Mouse (Mus musculus): ENCODE results near the gene Kcnk18. TPM values are rescaled to one million over a fixed set of nuclear protein-coding genes. Genes with fewer than 3 reads are reported as not detected.

Kcnk18 gene
- polyA plus RNA-seq (2014; fragmentation: Illumina TruSeq; extraction: RNeasy Lipid Tissue Mini Kit (QIAGEN cat#74804); ENCODE audit: low read depth, low replicate concordance) = not detected

DNA sequence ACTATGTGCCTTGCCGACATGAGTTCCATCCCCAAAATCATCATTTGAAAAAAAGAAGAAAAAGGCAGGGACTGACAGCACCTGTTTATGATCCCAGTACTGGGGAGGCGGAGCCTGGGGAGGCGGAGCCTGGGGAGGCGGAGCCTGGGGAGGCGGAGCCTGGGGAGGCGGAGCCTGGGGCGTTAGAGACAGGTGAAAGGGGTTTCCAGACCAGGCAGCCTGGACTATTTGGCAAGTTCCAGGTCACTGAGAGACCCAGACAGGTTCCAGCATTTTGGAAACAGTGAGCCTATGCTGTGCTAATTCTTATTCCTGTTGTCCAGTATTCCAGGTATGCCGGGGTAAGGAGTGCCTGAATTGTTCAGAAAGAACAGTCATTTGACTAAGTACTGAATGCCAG lies at the start of gene Kcnk18:
Gene Kcnk18 (plus strand): TSS at position 224 of the 400 bp plus-strand sequence.

DNA sequence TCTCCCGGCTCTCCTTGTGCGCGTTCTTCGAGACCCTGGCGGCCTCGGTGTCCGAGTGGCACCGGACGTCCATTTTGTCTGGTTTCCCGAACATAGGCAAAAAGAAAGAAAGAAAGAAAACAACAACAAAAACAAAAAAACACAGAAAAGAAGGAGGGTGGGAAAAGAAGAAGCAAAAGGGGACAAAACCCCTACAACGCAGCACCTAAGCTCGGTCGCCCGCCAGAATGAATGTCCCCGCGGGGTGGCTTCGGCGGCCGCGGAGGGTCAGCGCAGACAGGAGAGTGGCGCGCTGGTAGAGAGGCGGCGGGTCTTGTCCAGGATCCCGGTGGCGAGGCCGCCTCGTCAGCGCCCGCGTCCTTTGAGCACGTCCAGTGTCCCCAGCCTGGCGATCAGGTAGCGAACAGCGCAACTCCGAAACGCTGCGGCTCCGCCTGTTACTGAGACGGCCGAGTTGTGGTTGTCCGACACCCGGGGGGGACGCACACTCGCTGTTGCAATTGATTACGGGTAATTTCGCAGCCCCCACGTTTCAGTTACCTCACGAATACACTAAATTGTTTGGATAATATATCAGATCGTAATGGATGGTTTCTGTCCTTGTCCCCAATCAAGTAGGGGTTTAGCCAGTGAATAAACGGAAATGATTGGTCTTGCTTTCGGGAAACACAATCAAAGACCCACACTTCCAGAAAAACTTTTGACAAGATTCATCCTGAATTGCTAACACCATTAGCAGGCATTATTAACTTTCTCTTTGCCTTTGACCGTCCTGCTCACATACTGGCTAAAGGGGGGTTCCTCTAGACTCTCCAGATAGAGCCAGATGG lies 48.9 kb upstream of the Kcnk18 start, which contains the start of gene Vax1:
Gene Vax1 (minus strand): TSS at position 121 of the 830 bp plus-strand sequence.

DNA sequence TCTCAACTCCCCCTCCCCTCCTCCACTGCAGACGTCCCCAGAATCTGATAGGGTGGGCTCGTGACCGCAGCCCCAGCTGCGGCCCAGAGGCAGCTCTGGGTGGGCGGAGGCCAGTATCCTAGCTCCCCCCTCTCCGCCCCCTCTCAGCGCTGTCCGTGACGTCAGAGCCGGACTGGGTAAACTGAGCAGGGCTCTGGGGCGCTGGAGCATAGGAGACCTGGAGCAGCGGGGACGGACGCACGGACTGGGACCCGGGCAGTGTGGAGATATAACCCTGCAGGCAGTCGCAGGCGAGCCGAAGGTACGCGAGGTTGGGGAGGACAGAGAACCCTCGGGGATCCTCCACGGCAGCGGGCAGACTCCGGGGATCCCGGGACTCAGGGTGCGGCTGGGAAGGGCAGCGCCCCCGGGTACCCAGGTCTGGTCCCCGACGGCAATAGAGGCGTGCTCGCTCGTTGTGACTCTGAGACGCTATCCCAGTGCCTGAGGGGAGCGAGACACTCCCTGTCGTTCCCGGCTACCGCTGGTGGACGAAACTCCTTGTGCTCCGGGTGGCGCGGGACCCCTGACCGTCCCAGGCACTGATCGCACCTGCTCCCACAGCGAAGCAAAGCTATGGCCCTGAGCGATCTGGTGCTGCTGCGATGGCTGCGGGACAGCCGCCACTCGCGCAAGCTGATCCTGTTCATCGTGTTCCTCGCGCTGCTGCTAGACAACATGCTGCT lies 41.9 kb downstream of the Kcnk18 start, which contains the start of gene Slc18a2:
Gene Slc18a2 (plus strand): TSS at position 179 of the 725 bp plus-strand sequence.

Other genes starting within 250 kb of the Kcnk18 start
- 49.0 TPM for gene Shtn1, start 143.1 kb upstream of the Kcnk18 start, polyA plus RNA-seq (2014; fragmentation: Illumina TruSeq; extraction: RNeasy Lipid Tissue Mini Kit (QIAGEN cat#74804); ENCODE audit: low read depth, low replicate concordance)
- gene Vax1, start 49.2 kb upstream of the Kcnk18 start, polyA plus RNA-seq (2014; fragmentation: Illumina TruSeq; extraction: RNeasy Lipid Tissue Mini Kit (QIAGEN cat#74804); ENCODE audit: low read depth, low replicate concordance) = not detected
- gene Slc18a2, start 41.7 kb downstream of the Kcnk18 start, polyA plus RNA-seq (2014; fragmentation: Illumina TruSeq; extraction: RNeasy Lipid Tissue Mini Kit (QIAGEN cat#74804); ENCODE audit: low read depth, low replicate concordance) = 4.6 TPM
- 2.8 TPM for gene Rps12-ps3, start 103.1 kb downstream of the Kcnk18 start, polyA plus RNA-seq (2014; fragmentation: Illumina TruSeq; extraction: RNeasy Lipid Tissue Mini Kit (QIAGEN cat#74804); ENCODE audit: low read depth, low replicate concordance)
- gene Pdzd8, start 126.6 kb downstream of the Kcnk18 start, polyA plus RNA-seq (2014; fragmentation: Illumina TruSeq; extraction: RNeasy Lipid Tissue Mini Kit (QIAGEN cat#74804); ENCODE audit: low read depth, low replicate concordance) = 84.9 TPM
- not detected for gene Emx2, start 239.2 kb downstream of the Kcnk18 start, polyA plus RNA-seq (2014; fragmentation: Illumina TruSeq; extraction: RNeasy Lipid Tissue Mini Kit (QIAGEN cat#74804); ENCODE audit: low read depth, low replicate concordance)

Measured in sigmoid colon, adult 10 weeks (tissue).